Mouse (Mus musculus) 416B (cell line): ENCODE measurements around the gene Zfp58.

ENCODE experiments used
- DNase-seq: peaks from one replicate; pipeline ENCODE4 v3.0.0; 2011; ENCODE audit warnings: low read depth

Zfp58 gene

DNA sequence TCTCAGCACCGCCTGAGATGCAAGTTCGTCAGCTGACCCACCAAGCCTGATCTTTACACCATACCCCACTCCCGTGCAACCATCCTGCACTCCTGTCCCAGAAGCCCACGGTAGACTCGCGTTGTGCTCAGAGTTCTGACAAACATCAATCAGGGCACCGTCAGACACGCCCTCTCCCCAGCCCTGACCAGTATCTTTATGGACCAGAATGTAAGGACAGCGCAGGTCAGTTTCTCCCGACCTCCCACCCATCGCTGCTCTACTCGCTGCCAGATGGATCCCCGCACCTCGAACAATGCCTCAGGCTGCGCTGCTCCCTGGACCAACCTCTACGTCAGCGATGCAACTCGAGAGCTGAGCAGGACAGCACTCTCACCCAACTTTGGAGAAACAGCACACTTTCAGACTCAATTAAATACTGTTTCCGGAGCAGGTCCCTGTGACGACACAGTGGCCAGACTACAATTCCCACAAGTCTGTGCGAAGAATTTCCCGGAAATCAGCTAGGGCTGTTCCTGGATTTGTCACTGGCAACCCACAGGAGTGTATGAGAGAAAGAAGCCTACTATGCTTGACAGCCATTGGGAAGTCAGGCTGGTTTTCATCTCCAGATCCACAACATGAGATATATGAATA is at the start of gene Zfp58:
Gene Zfp58 (minus strand): TSS at position 472 of the 636 bp plus-strand sequence.
- DNase-seq: peak; percentile 92

- no peak for DNase-seq
These were observed 45.6 kb upstream of the Zfp58 start for GRCm38 (mm10) chr13:67545941-67546340.

DNA sequence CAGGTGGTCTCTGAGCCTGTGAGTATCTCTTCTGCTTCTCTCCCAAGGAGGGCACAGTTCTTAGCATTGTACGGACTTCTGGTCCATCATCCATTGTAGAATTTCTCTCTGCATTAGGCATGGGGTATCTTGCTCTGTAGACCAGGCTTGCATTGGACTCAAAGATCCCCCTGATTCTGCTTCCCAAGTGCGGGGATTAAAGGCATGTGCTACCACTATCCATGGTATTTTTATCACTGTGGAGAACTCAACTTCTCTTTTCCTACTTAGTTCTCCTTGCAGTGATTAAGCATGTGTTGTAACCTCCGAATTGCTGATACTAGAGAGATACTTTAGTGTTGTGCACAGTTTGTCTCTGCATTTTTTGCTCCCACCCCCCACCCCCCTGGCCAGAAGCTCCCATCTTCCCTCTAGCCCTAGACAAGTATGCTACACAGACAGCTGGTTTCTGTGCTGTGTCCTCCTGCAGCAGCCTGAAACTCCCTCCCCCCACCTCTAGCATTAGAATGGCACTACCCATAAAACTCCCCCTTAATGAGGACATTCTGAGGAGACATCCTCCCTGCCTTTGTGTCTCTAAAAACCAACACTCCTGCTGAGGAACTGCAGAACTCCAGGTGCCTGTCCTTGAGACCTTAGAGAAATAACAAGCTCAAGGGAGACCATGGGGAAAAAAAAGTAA is 26.8 kb upstream of the Zfp58 start:
- DNase-seq: no peak

DNA sequence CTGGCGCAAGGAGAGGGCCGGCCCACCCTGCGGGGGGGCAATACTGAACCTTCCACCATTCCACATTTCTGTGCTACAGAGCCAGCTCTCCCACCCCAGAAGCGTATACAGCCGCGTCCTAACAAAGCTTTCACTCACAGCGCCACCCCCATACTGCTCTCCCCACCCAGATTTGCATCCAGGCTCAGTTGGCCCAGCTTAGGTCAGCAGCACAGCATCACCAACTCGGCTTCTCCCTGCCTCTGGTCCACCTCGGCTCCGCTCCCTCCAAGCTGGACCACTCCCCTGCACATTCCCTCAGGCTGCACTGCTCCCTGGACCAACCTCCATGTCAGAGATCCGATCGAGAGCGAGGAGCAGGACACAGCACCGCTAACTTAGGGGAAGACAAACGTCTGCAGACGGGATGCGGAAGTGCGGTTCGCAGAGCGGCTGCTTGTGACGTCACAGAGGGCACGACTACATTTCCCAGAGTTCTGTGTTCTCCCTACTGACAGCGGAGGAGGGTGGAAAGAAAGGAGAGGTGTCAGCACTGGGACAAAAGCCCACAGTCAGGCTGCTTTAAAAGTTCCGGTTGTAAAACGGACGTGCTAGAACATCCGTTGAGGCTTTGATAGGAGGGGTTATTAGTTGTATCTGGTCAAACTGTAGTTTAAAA is 25.5 kb upstream of the Zfp58 start, which contains the start of the genes Gm26965 and Zfp87:
Gene Gm26965 (minus strand): TSS at position 399 of the 658 bp plus-strand sequence.
Gene Zfp87 (minus strand): TSS at position 425 of the 658 bp plus-strand sequence.
- peak; percentile 98 for DNase-seq

DNA sequence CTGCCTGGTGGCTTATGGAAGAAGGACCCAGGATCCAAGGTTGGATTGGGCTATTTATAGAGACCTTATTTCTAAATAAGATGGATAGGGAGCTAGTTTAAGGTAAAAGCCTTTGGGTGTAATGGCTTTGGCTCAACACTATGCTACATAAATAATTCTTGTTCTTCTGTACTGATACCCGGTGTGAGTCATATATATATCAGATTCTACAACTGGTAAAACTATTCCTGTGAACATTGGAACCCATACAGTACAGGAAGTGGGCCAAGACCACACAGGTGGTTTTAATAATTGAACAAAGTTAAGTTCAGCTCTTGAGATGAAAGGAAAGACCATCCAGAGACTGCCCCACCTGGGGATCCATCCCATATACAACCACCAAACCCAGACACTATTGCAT is 553 bp upstream of the Zfp58 start:
- no peak for DNase-seq

DNA sequence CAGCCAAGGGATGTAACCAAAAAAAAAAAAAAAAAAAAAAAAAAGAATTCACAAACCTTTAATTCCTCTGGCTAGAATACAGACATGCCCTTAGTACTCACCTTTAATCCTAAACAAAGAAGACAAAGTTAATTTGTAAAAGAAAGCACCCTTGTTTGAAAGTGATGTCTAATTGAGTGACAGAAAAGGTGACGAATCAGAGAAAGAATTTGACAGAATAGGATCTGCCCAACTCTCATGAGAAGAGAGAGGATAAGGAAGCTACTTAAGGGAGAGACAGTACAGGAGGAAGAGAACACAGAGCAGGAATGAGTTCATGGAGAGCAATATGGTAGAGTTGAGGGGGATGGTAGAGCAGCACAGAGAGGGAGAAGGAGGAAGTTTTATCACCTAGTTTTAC is 4.7 kb downstream of the Zfp58 start:
- DNase-seq: no peak

- DNase-seq: no peak
These were observed 15.9 kb downstream of the Zfp58 start for GRCm38 (mm10) chr13:67484424-67484811.

DNA sequence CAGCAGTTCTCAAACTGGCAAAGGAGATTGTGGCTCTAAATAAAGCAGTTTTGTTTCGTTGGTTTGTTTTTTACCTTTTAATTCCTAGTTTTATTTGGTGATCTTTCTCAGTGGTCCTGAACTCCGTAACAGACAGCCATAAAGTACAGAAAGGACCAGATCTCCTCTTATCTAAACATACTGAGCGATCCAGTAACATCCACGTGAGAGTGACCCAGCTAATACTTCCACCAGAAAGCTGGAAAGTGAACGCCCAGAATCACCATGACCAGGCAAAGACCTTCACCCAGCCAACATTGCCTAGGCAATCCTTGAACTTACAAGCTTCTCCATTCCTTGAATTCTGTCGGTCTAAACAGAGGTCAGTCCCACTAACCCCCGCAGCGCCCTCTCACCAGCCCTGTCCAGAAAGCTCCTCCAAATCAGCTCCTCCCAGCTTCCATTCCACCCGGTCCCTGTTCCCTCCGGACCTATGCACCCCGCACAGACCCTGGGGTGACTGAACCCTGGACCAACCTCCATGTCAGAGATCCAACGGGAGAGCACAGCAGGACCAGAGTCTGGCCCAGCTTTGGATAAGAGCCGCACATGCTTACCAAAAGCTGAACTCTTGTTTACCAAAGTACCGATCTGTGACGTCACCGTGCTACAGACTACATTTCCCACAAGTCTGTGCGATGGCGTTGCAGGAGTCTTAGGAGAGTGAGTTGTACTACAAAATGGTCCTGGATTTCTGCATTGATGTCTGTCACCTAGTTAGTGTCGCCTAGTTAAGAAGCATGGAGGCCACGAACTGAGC is 16.5 kb downstream of the Zfp58 start, which contains the start of gene Zfp874b:
Gene Zfp874b (minus strand): TSS at position 634 of the 799 bp plus-strand sequence.
- DNase-seq: peak; percentile 94

DNA sequence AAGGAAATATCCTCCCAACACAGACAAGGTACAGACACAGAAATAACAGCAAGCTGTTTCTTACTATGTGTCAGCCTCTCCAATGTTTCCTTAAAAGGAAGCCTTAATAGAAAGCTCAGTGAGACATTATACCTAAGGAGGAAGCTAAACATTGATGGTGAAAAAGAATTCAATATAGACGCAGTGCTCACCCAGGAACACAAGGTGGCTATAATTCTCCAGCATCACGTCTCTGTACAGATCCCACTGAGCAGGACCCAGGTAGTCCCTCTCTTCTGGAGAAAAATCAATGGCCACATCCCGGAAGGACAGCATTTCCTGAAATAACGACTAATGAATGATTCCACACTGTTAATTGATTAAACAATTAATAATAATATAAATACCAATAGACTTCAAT is 18.8 kb downstream of the Zfp58 start:
- peak; percentile 49 for DNase-seq

GRCm38 (mm10) chr13:67469274-67469673 is 31.1 kb downstream of the Zfp58 start:
- DNase-seq: no peak

GRCm38 (mm10) chr13:67463506-67464185 is 36.7 kb downstream of the Zfp58 start:
- peak; percentile 73 for DNase-seq

- no peak for DNase-seq
These were observed 48.4 kb downstream of the Zfp58 start for GRCm38 (mm10) chr13:67452021-67452309.

DNA sequence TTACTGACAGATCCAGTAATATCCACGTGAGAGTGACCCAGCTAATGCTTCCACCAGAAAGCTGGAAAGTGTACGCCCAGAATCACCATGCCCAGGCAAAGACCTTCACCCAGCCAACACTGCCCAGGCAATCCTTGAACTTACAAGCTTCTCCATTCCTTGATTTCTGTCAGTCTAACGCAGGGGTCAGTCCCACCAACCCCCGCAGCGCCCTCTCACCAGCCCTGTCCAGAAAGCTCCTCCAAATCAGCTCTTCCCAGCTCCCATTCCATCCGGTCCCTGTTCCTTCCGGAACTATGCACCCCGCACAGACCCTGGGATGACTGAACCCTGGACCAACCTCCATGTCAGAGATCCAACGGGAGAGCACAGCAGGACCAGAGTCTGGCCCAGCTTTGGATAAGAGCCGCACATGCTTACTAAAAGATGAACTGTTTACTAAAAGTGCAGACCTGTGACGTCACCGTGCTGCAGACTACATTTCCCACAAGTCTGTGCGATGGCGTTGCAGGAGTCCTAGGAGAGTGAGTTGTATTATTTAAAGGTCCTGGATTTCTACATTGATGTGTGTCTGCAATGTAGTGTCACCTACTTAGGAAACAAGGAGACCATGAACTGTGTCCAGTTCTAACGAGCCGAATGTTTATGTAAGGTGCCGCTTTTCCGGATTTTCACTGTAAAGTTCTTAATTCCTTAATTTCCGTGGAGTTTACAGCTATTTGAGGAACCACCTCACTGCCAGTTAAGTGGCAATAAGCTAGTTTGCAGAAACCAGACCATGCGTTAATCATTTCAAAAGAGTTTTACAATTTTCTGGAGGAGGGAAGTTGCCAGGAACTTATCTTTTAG is 49.0 kb downstream of the Zfp58 start, which contains the start of gene Zfp874a:
Gene Zfp874a (minus strand): TSS at position 453 of the 849 bp plus-strand sequence.
- DNase-seq: peak; percentile 90
